Mouse (Mus musculus) left cerebral cortex, postnatal 10 days (tissue): ENCODE results near the gene Gp2. TPM values are rescaled to one million over a fixed set of nuclear protein-coding genes. Genes with fewer than 3 reads are reported as not detected.

ENCODE experiments used
- DNase-seq, 2 experiments: peaks; one replicate each; pipeline ENCODE4 v3.0.0; 2021 to 2022; ENCODE audit warnings: low spot score in 2 of 2, mixed read lengths in 1 of 2; ENCODE audit errors: extremely low spot score in 1 of 2
- intact Hi-C: fragments of 180-260 bp; cut with DNase I; formaldehyde crosslinking; loops from one replicate; pipeline ENCODE4 v1.15.1; 2025
- total RNA-seq, 2 experiments: library from RNA; stranded (reverse); gene quantifications; 2 replicates each; pipeline ENCODE4 v1.2.3; 2021

Gp2 gene
- total RNA-seq = not detected

GRCm38 (mm10) chr7:119459185-119459584, at the start of gene Gp2:
TSS of gene Gp2 (minus strand) at chr7:119459285.
- DNase-seq = no peak
- intact Hi-C loops = no loop called here

- intact Hi-C loops = no loop called here
Measured at GRCm38 (mm10) chr7:119490041-119490780, 31.1 kb upstream of the Gp2 start.

GRCm38 (mm10) chr7:119486683-119487082, 27.6 kb upstream of the Gp2 start:
- no peak for DNase-seq
- intact Hi-C loops = no loop called here

More at GRCm38 (mm10) chr7:119490041-119490780, 31.1 kb upstream of the Gp2 start:
- DNase-seq = no peak

- intact Hi-C loops = no loop called here
- no peak for DNase-seq
Measured at GRCm38 (mm10) chr7:119484154-119484553, 25.1 kb upstream of the Gp2 start.

GRCm38 (mm10) chr7:119479256-119479655, 20.2 kb upstream of the Gp2 start, which contains the start of gene Umod:
TSS of gene Umod (minus strand) at chr7:119479282.
- intact Hi-C loops = no loop called here
- DNase-seq = no peak

- no peak for DNase-seq
Measured at GRCm38 (mm10) chr7:119476500-119477389, 17.7 kb upstream of the Gp2 start.

GRCm38 (mm10) chr7:119454192-119454591, 4.9 kb downstream of the Gp2 start:
- intact Hi-C loops = no loop called here
- no peak for DNase-seq

More at GRCm38 (mm10) chr7:119476500-119477389, 17.7 kb upstream of the Gp2 start:
- intact Hi-C loops = no loop called here

GRCm38 (mm10) chr7:119443849-119444248, 15.2 kb downstream of the Gp2 start:
- peak in 1 of 2 experiments; percentile 19 for DNase-seq
- intact Hi-C loops = no loop called here

- intact Hi-C loops = no loop called here
Measured at GRCm38 (mm10) chr7:119441938-119442337, 17.1 kb downstream of the Gp2 start.

GRCm38 (mm10) chr7:119427180-119427616, 31.9 kb downstream of the Gp2 start:
- intact Hi-C loops = loop anchor here (2.0 to 5.0 kb wide), 2 partner anchors 242 to 405 kb away; partner anchors contain the start of gene Gpr139
- DNase-seq = peak; percentile 58 to 79

More at GRCm38 (mm10) chr7:119441938-119442337, 17.1 kb downstream of the Gp2 start:
- no peak for DNase-seq

GRCm38 (mm10) chr7:119420730-119421129, 38.4 kb downstream of the Gp2 start:
- DNase-seq = peak; percentile 16 to 25
- intact Hi-C loops = no loop called here

- intact Hi-C loops = no loop called here
- DNase-seq = no peak
Measured at GRCm38 (mm10) chr7:119418523-119418922, 40.6 kb downstream of the Gp2 start.

- no peak for DNase-seq
- intact Hi-C loops = no loop called here
Measured at GRCm38 (mm10) chr7:119394050-119394732, 64.9 kb downstream of the Gp2 start.

Other genes starting within 250 kb of the Gp2 start
- gene Umod, start 20.0 kb upstream of the Gp2 start, total RNA-seq = not detected
- gene Acsm5, start 60.2 kb upstream of the Gp2 start, total RNA-seq = under 1 TPM in 1 of 2 experiments, not detected in 1; 0.39 TPM
- not detected for gene Pdilt, start 64.2 kb upstream of the Gp2 start, total RNA-seq
- not detected for gene Acsm2, start 95.1 kb upstream of the Gp2 start, total RNA-seq
- gene Acsm1, start 147.7 kb upstream of the Gp2 start, total RNA-seq = not detected
- not detected for gene Acsm4, start 230.7 kb upstream of the Gp2 start, total RNA-seq